ENCODE assay signal across 29 mouse cellular contexts in genomic region chr1:40830712-40831507, GRCm38 (mm10). TPM values are rescaled to one million over a fixed set of nuclear protein-coding genes. Genes with fewer than 3 reads are reported as not detected.
"Had no signal": no experiment of that assay in that cellular context is flagged by ENCODE, and none has a peak within 500 bp of the region (broad histone marks: within the 10 kb centered on the region; RNA-seq: fewer than 3 reads in every experiment).

No protein-coding gene starts in this region.

- H3K4me1 ChIP-seq: hindbrain, embryonic 13.5 days; hindbrain, embryonic 15.5 days; limb, embryonic 10.5 days; limb, embryonic 12.5 days; liver, embryonic 13.5 days; liver, embryonic 15.5 days had no signal

- H3K9me3 ChIP-seq: heart, embryonic 13.5 days; heart, embryonic 15.5 days; hindbrain, embryonic 13.5 days; hindbrain, embryonic 15.5 days; kidney, embryonic 15.5 days; limb, embryonic 10.5 days; limb, embryonic 12.5 days; liver, embryonic 13.5 days; liver, embryonic 15.5 days had no signal

- DNase-seq: gastrocnemius, postnatal 10 days; gastrocnemius, postnatal 36 days; heart, adult 11 months; heart, adult 2 months; heart, postnatal 14 days; heart, postnatal 36 days; kidney, adult 11 months; kidney, adult 2 months; kidney, adult 9 months; kidney, postnatal 14 days; kidney, postnatal 36 days; layer of hippocampus, adult 9-11 months; layer of hippocampus, postnatal 36 days; liver; liver, embryonic 13.5 days had no signal

- ATAC-seq: hindbrain, postnatal 0 days had no signal

- H3K9ac ChIP-seq: heart, embryonic 13.5 days; heart, embryonic 15.5 days; hindbrain, embryonic 13.5 days; hindbrain, embryonic 15.5 days; kidney, embryonic 15.5 days; limb, embryonic 12.5 days; liver, embryonic 13.5 days; liver, embryonic 15.5 days had no signal

- H3K4me3 ChIP-seq: heart, adult 2 months; heart, embryonic 13.5 days; heart, embryonic 15.5 days; hindbrain, embryonic 13.5 days; hindbrain, embryonic 15.5 days; kidney, embryonic 15.5 days; limb, embryonic 10.5 days; limb, embryonic 12.5 days; liver, embryonic 13.5 days; liver, embryonic 15.5 days had no signal

- H3K4me2 ChIP-seq: heart, embryonic 11.5 days; heart, embryonic 13.5 days; heart, embryonic 15.5 days; hindbrain, embryonic 13.5 days; hindbrain, embryonic 15.5 days; kidney, embryonic 15.5 days; limb, embryonic 12.5 days; liver, embryonic 11.5 days; liver, embryonic 13.5 days; liver, embryonic 15.5 days had no signal

- H3K36me3 ChIP-seq: heart, embryonic 13.5 days; heart, embryonic 15.5 days; hindbrain, embryonic 13.5 days; hindbrain, embryonic 15.5 days; kidney, embryonic 15.5 days; limb, embryonic 10.5 days; limb, embryonic 12.5 days; liver, embryonic 13.5 days; liver, embryonic 15.5 days had no signal

- H3K27me3 ChIP-seq: heart, embryonic 13.5 days; heart, embryonic 15.5 days; hindbrain, embryonic 13.5 days; hindbrain, embryonic 15.5 days; liver, embryonic 13.5 days; liver, embryonic 15.5 days had no signal

- H3K27ac ChIP-seq: heart, adult 2 months; heart, embryonic 13.5 days; heart, embryonic 15.5 days; hindbrain, embryonic 13.5 days; hindbrain, embryonic 15.5 days; hindbrain, postnatal 0 days; kidney, embryonic 15.5 days; kidney, postnatal 0 days; limb, embryonic 10.5 days; limb, embryonic 12.5 days; liver, embryonic 13.5 days; liver, embryonic 15.5 days had no signal

RNA-seq across cellular contexts. Expression of gene Tmem182, which starts 25.5 kb away (rescaled TPM):
- total RNA-seq: hematopoietic stem cell, adult 5-6 weeks had no signal
- polyA plus RNA-seq: hindbrain, embryonic 11.5 days had no signal
